Mouse (Mus musculus): ENCODE measurements around the gene Trmt1.

DNA sequence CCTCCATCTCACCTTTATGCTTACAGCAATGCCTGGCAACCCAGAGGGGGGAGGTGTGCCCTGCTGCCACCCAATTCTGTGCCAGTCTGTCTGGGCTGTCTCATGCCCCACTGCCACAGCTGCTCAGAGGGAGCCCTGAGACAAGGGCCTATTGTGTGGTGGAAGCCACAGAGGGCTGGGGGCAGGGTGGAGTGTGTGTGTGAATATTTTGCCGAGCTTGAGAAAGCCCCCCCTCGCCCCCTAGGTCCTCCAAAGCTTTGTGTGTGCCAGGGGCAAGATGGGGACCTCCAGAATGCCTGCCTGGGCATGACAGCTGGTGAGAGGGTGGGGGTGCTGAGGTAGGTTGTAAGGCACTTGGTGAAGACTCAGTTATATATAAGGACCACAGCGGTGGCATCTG is 42.4 kb downstream of the Trmt1 start:
- TF ChIP-seq POLR2A (IDR thresholded peaks at IDR 0.05; ENCODE audit: control insufficient read depth, low read depth, low read length) (no peak), CTCF (IDR thresholded peaks at IDR 0.05; ENCODE audit: control insufficient read depth, insufficient read depth, insufficient replicate concordance, low read depth, low read length) (no peak)
